Mouse (Mus musculus): ENCODE results near the gene Pgbd1.
"Not testable (repeated sequence)": the region's sequence is repeated elsewhere in the genome, so short reads cannot be mapped to it uniquely, and the experiment has no call there.

The Pgbd1 gene

GRCm38 (mm10) chr13:21415266-21415665 lies 25.6 kb downstream of the Pgbd1 start:
- DNase-seq (ENCODE audit: low spot score), result no peak

- DNase-seq (ENCODE audit: low spot score), result no peak
These were observed 26.3 kb downstream of the Pgbd1 start for GRCm38 (mm10) chr13:21414231-21415212.

GRCm38 (mm10) chr13:21408805-21409459 lies 31.9 kb downstream of the Pgbd1 start:
- no peak for DNase-seq (ENCODE audit: low spot score)

- DNase-seq (ENCODE audit: low spot score), result peak; percentile 55
These were observed 32.7 kb downstream of the Pgbd1 start for GRCm38 (mm10) chr13:21407969-21408804.

GRCm38 (mm10) chr13:21407341-21407740 lies 33.5 kb downstream of the Pgbd1 start:
- no peak for DNase-seq (ENCODE audit: low spot score)

GRCm38 (mm10) chr13:21402848-21403247 lies 38.0 kb downstream of the Pgbd1 start:
- no peak for DNase-seq (ENCODE audit: low spot score)

- DNase-seq (ENCODE audit: low spot score), result peak; percentile 68
These were observed 38.5 kb downstream of the Pgbd1 start, which contains the start of gene Zkscan3 for GRCm38 (mm10) chr13:21402287-21402846. Gene Zkscan3 (minus strand): TSS chr13:21402755.

- DNase-seq (ENCODE audit: low spot score), result no peak
These were observed 39.1 kb downstream of the Pgbd1 start for GRCm38 (mm10) chr13:21401636-21402286.

- no peak for DNase-seq (ENCODE audit: low spot score)
These were observed 39.7 kb downstream of the Pgbd1 start for GRCm38 (mm10) chr13:21401166-21401565.

GRCm38 (mm10) chr13:21397486-21397885 lies 43.4 kb downstream of the Pgbd1 start:
- no peak for DNase-seq (ENCODE audit: low spot score)

GRCm38 (mm10) chr13:21396048-21396447 lies 44.8 kb downstream of the Pgbd1 start:
- DNase-seq (ENCODE audit: low spot score), result not testable (repeated sequence)

- no peak for DNase-seq (ENCODE audit: low spot score)
These were observed 45.2 kb downstream of the Pgbd1 start for GRCm38 (mm10) chr13:21395623-21396022.

- no peak for DNase-seq (ENCODE audit: low spot score)
These were observed 45.6 kb downstream of the Pgbd1 start for GRCm38 (mm10) chr13:21395211-21395610.

- no peak for DNase-seq (ENCODE audit: low spot score)
These were observed 63.1 kb downstream of the Pgbd1 start for GRCm38 (mm10) chr13:21377773-21378172.

GRCm38 (mm10) chr13:21372700-21373099 lies 68.2 kb downstream of the Pgbd1 start:
- no peak for DNase-seq (ENCODE audit: low spot score)
